Mouse (Mus musculus): ENCODE measurements around the gene Ntn3. TPM values are rescaled to one million over a fixed set of nuclear protein-coding genes. Genes with fewer than 3 reads are reported as not detected.

The Ntn3 gene
- polyA plus RNA-seq, 1 experiment from 2014 or later: 9.5 TPM

GRCm38 (mm10) chr17:24236921-24237320 is 27.6 kb upstream of the Ntn3 start:
- Histone ChIP-seq H3K27me3 (ENCODE audit: control insufficient read depth, insufficient read depth, low read length) (no peaks in the 10 kb centered on the region), H3K9ac (ENCODE audit: low read length) (no peak overlapping the region), H3K4me2 (ENCODE audit: low read depth, severe bottlenecking) (no peak overlapping the region), H3K4me1 (ENCODE audit: control insufficient read depth, insufficient read depth, low read length) (no peaks in the 10 kb centered on the region), H3K4me3 (ENCODE audit: low read depth, low read length) (no peak overlapping the region), H3K27ac (replicated peaks; ENCODE audit: low read depth, low read length) (no peak overlapping the region), H3K36me3 (ENCODE audit: control insufficient read depth, insufficient read depth, low read length) (peaks cover 62% of the 10 kb centered on the region), H3K9me3 (ENCODE audit: control insufficient read depth, low read length) (no peaks in the 10 kb centered on the region)
- ATAC-seq (ENCODE audit: insufficient number of reproducible peaks, low FRiP score, low TSS enrichment, low read depth) (no peak), DNase-seq (ENCODE audit: low spot score) (no peak)
- 92% methylated on average over 7 of the region's 7 CpGs for WGBS

GRCm38 (mm10) chr17:24236479-24236878 is 27.1 kb upstream of the Ntn3 start:
- no peaks in the 10 kb centered on the region for H3K9me3 ChIP-seq (ENCODE audit: control insufficient read depth, low read length)
- H3K4me3 ChIP-seq (ENCODE audit: low read depth, low read length): no peak overlapping the region
- no peaks in the 10 kb centered on the region for H3K4me1 ChIP-seq (ENCODE audit: control insufficient read depth, insufficient read depth, low read length)
- no peaks in the 10 kb centered on the region for H3K27me3 ChIP-seq (ENCODE audit: control insufficient read depth, insufficient read depth, low read length)
- H3K9ac ChIP-seq (ENCODE audit: low read length): no peak overlapping the region
- 100% methylated on average over 1 of the region's 1 CpGs for WGBS
- DNase-seq (ENCODE audit: low spot score) (no peak), ATAC-seq (ENCODE audit: insufficient number of reproducible peaks, low FRiP score, low TSS enrichment, low read depth) (no peak)
- H3K36me3 ChIP-seq (ENCODE audit: control insufficient read depth, insufficient read depth, low read length): peaks cover 62% of the 10 kb centered on the region
- no peak overlapping the region for H3K27ac ChIP-seq (replicated peaks; ENCODE audit: low read depth, low read length)
- no peak overlapping the region for H3K4me2 ChIP-seq (ENCODE audit: low read depth, severe bottlenecking)

- H3K4me3 ChIP-seq (ENCODE audit: low read depth, low read length): no peak overlapping the region
- peaks cover 58% of the 10 kb centered on the region for H3K36me3 ChIP-seq (ENCODE audit: control insufficient read depth, insufficient read depth, low read length)
- ATAC-seq (ENCODE audit: insufficient number of reproducible peaks, low FRiP score, low TSS enrichment, low read depth) (no peak), DNase-seq (ENCODE audit: low spot score) (no peak)
- no peaks in the 10 kb centered on the region for H3K27me3 ChIP-seq (ENCODE audit: control insufficient read depth, insufficient read depth, low read length)
- no peak overlapping the region for H3K9ac ChIP-seq (ENCODE audit: low read length)
- no peaks in the 10 kb centered on the region for H3K9me3 ChIP-seq (ENCODE audit: control insufficient read depth, low read length)
- H3K4me1 ChIP-seq (ENCODE audit: control insufficient read depth, insufficient read depth, low read length): no peaks in the 10 kb centered on the region
- no peak overlapping the region for H3K27ac ChIP-seq (replicated peaks; ENCODE audit: low read depth, low read length)
- 83% methylated on average over 7 of the region's 7 CpGs for WGBS
- H3K4me2 ChIP-seq (ENCODE audit: low read depth, severe bottlenecking): no peak overlapping the region
These were observed 18.6 kb upstream of the Ntn3 start for GRCm38 (mm10) chr17:24227941-24228340.

GRCm38 (mm10) chr17:24226721-24227120 is 17.4 kb upstream of the Ntn3 start:
- DNase-seq (ENCODE audit: low spot score): no peak
- no peak for ATAC-seq (ENCODE audit: insufficient number of reproducible peaks, low FRiP score, low TSS enrichment, low read depth)
- no peak overlapping the region for H3K4me3 ChIP-seq (ENCODE audit: low read depth, low read length)
- H3K9ac ChIP-seq (ENCODE audit: low read length): no peak overlapping the region
- peaks cover 55% of the 10 kb centered on the region for H3K36me3 ChIP-seq (ENCODE audit: control insufficient read depth, insufficient read depth, low read length)
- no peaks in the 10 kb centered on the region for H3K9me3 ChIP-seq (ENCODE audit: control insufficient read depth, low read length)
- no peak overlapping the region for H3K4me2 ChIP-seq (ENCODE audit: low read depth, severe bottlenecking)
- WGBS: 94% methylated on average over 8 of the region's 8 CpGs
- H3K27ac ChIP-seq (replicated peaks; ENCODE audit: low read depth, low read length): no peak overlapping the region
- H3K27me3 ChIP-seq (ENCODE audit: control insufficient read depth, insufficient read depth, low read length): no peaks in the 10 kb centered on the region
- H3K4me1 ChIP-seq (ENCODE audit: control insufficient read depth, insufficient read depth, low read length): no peaks in the 10 kb centered on the region

- H3K27me3 ChIP-seq (ENCODE audit: control insufficient read depth, insufficient read depth, low read length): no peaks in the 10 kb centered on the region
- H3K9me3 ChIP-seq (ENCODE audit: control insufficient read depth, low read length): no peaks in the 10 kb centered on the region
- no peak overlapping the region for H3K27ac ChIP-seq (replicated peaks; ENCODE audit: low read depth, low read length)
- no peak overlapping the region for H3K4me3 ChIP-seq (ENCODE audit: low read depth, low read length)
- 97% methylated on average over 5 of the region's 5 CpGs for WGBS
- peaks cover 49% of the 10 kb centered on the region for H3K36me3 ChIP-seq (ENCODE audit: control insufficient read depth, insufficient read depth, low read length)
- H3K4me1 ChIP-seq (ENCODE audit: control insufficient read depth, insufficient read depth, low read length): no peaks in the 10 kb centered on the region; the same call in 1 of the 2 replicates
- H3K9ac ChIP-seq (ENCODE audit: low read length): no peak overlapping the region
- ATAC-seq (ENCODE audit: insufficient number of reproducible peaks, low FRiP score, low TSS enrichment, low read depth) (no peak), DNase-seq (ENCODE audit: low spot score) (no peak)
- no peak overlapping the region for H3K4me2 ChIP-seq (ENCODE audit: low read depth, severe bottlenecking)
These were observed 16.5 kb upstream of the Ntn3 start for GRCm38 (mm10) chr17:24225851-24226250.

DNA sequence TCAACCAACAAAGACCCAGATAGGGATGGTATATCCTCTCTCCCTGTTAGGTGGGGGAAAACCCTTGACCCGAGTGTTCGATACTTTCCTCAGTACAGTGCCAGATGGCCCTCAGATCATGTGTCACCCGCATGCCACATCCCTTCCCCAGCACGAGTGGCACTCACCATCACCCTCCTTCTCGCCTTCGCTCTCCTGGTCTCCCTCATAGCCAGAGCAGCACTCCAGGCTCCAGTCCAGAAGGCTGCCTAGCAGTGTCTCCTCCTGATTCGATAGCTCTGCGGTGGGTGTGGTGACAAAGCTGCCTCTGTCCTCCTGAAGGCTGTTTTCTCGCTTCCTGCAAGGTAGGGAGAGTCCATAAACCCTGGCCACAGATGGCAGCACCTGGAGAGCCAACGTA is 15.4 kb upstream of the Ntn3 start:
- no peak overlapping the region for H3K9ac ChIP-seq (ENCODE audit: low read length)
- no peak overlapping the region for H3K4me2 ChIP-seq (ENCODE audit: low read depth, severe bottlenecking)
- ATAC-seq (ENCODE audit: insufficient number of reproducible peaks, low FRiP score, low TSS enrichment, low read depth): no peak
- H3K9me3 ChIP-seq (ENCODE audit: control insufficient read depth, low read length): no peaks in the 10 kb centered on the region
- no peaks in the 10 kb centered on the region for H3K27me3 ChIP-seq (ENCODE audit: control insufficient read depth, insufficient read depth, low read length)
- H3K36me3 ChIP-seq (ENCODE audit: control insufficient read depth, insufficient read depth, low read length): peaks cover 41% of the 10 kb centered on the region
- no peak overlapping the region for H3K27ac ChIP-seq (replicated peaks; ENCODE audit: low read depth, low read length)
- no peak overlapping the region for H3K4me3 ChIP-seq (ENCODE audit: low read depth, low read length)
- DNase-seq (ENCODE audit: low spot score): no peak
- WGBS: 86% methylated on average over 10 of the region's 10 CpGs
- H3K4me1 ChIP-seq (ENCODE audit: control insufficient read depth, insufficient read depth, low read length): peaks cover 3% of the 10 kb centered on the region

DNA sequence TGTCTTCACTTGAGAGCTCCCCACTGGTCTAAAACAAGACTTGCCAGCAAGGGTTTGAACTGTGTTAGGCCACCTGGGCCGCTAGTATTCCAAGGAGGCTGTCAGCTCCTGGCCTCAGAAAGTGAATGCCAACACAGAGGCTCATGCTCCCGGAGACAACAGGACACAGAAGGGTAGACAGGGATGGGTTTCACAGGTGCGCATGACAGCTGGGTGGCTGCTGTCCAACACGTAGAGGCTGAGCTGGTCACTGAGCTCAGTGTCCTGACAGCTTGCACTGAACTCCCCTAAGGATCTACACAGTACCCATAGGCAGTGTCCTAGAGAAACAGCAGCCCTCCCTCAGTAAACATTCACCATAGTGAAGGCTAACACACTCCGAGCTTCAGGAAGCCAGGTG is 14.2 kb upstream of the Ntn3 start:
- Histone ChIP-seq H3K4me2 (ENCODE audit: low read depth, severe bottlenecking) (no peak overlapping the region), H3K27me3 (ENCODE audit: control insufficient read depth, insufficient read depth, low read length) (no peaks in the 10 kb centered on the region), H3K4me1 (ENCODE audit: control insufficient read depth, insufficient read depth, low read length) (peaks cover 8% of the 10 kb centered on the region), H3K27ac (replicated peaks; ENCODE audit: low read depth, low read length) (no peak overlapping the region), H3K36me3 (ENCODE audit: control insufficient read depth, insufficient read depth, low read length) (peaks cover 42% of the 10 kb centered on the region), H3K9ac (ENCODE audit: low read length) (no peak overlapping the region), H3K9me3 (ENCODE audit: control insufficient read depth, low read length) (no peaks in the 10 kb centered on the region), H3K4me3 (ENCODE audit: low read depth, low read length) (no peak overlapping the region)
- DNase-seq (ENCODE audit: low spot score) (no peak), ATAC-seq (ENCODE audit: insufficient number of reproducible peaks, low FRiP score, low TSS enrichment, low read depth) (no peak)
- WGBS: 92% methylated on average over 5 of the region's 5 CpGs

GRCm38 (mm10) chr17:24222653-24223052 is 13.3 kb upstream of the Ntn3 start:
- no peak overlapping the region for H3K4me3 ChIP-seq (ENCODE audit: low read depth, low read length)
- peaks cover 8% of the 10 kb centered on the region for H3K4me1 ChIP-seq (ENCODE audit: control insufficient read depth, insufficient read depth, low read length)
- peaks cover 34% of the 10 kb centered on the region for H3K36me3 ChIP-seq (ENCODE audit: control insufficient read depth, insufficient read depth, low read length)
- DNase-seq (ENCODE audit: low spot score): no peak
- ATAC-seq (ENCODE audit: insufficient number of reproducible peaks, low FRiP score, low TSS enrichment, low read depth): no peak
- no peaks in the 10 kb centered on the region for H3K27me3 ChIP-seq (ENCODE audit: control insufficient read depth, insufficient read depth, low read length)
- H3K4me2 ChIP-seq (ENCODE audit: low read depth, severe bottlenecking): no peak overlapping the region
- H3K27ac ChIP-seq (replicated peaks; ENCODE audit: low read depth, low read length): no peak overlapping the region
- no peaks in the 10 kb centered on the region for H3K9me3 ChIP-seq (ENCODE audit: control insufficient read depth, low read length)
- no peak overlapping the region for H3K9ac ChIP-seq (ENCODE audit: low read length)
- WGBS: 70% methylated on average over 6 of the region's 6 CpGs
